Mouse (Mus musculus): Measurements from ENCODE around the gene Sgsm2. TPM values are rescaled to one million over a fixed set of nuclear protein-coding genes. Genes with fewer than 3 reads are reported as not detected.

Sgsm2 gene
- total and polyA plus RNA-seq, 3 experiments = 5.1 to 8.3 (median 5.3) TPM

DNA sequence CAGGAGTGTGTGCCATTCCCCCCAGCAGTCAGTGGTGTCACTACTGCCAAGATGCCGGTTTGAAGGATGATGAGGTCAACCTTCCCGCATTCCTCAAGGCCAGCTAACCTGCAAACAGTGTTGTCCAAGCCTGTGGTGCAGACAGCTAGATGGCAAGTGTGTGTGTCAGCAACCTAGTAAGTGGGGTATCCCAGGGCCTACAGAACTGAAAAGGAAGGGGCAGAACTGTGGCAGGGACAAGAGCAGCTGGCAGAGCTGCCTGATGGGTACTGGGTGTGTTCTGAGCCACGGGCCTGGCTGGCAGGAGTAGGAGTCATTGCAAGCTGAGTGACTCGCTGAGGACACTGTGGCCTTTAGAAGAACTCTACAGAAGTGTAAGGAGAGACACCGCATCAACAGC lies 34.7 kb downstream of the Sgsm2 start:
- TF ChIP-seq POLR2A (IDR thresholded peaks at IDR 0.05; ENCODE audit: insufficient read depth, low read depth, low read length) (no peak), CTCF (IDR thresholded peaks at IDR 0.05) (no peak), EP300 (IDR thresholded peaks at IDR 0.05; ENCODE audit: insufficient read depth, low read depth, low read length) (no peak)
- Histone ChIP-seq H3K27ac (no peak overlapping the region), H3K36me3 (ENCODE audit: control insufficient read depth, insufficient read depth, low read length) (no peaks in the 10 kb centered on the region), H3K27me3 (ENCODE audit: control insufficient read depth, insufficient read depth, low read length) (no peaks in the 10 kb centered on the region), H3K79me2 (replicated peaks; ENCODE audit: control insufficient read depth, insufficient read depth, low read length) (no peaks in the 10 kb centered on the region), H3K4me3 (no peak overlapping the region), H3K9ac (ENCODE audit: low read depth, low read length) (no peak overlapping the region), H3K4me1 (ENCODE audit: control insufficient read depth, insufficient read depth, low read length) (peaks cover 6% of the 10 kb centered on the region)
- intact Hi-C loops (cut with DNase I) = no loop called here
- peak in 1 of 2 experiments; percentile 17 for DNase-seq
- 72% methylated on average over 5 of the region's 5 CpGs for WGBS

DNA sequence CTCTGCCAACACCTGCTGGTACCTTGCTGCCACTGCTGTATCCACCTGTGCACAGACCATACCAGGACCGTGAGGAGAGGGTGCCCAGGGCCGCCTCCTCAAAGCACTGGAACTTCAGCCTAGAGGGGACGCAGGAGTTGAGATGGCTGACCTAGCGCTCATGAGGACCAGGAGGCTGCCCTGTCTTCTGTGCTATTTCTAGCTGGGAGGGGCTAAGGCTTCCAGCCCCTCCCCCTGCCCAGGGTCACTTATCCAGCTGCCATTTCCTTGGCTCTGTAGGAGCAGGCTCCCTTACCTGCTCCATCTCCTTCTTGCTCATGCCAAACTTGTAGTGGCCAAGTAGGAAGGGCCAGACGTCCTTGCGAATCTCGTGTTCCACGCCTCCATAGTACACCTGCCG lies 39.1 kb downstream of the Sgsm2 start:
- 92% methylated on average over 9 of the region's 9 CpGs for WGBS
- Histone ChIP-seq H3K36me3 (ENCODE audit: control insufficient read depth, insufficient read depth, low read length) (no peaks in the 10 kb centered on the region), H3K4me1 (ENCODE audit: control insufficient read depth, insufficient read depth, low read length) (peaks cover 2% of the 10 kb centered on the region), H3K9ac (ENCODE audit: low read depth, low read length) (no peak overlapping the region), H3K4me3 (no peak overlapping the region), H3K27me3 (ENCODE audit: control insufficient read depth, insufficient read depth, low read length) (no peaks in the 10 kb centered on the region), H3K79me2 (replicated peaks; ENCODE audit: control insufficient read depth, insufficient read depth, low read length) (no peaks in the 10 kb centered on the region), H3K27ac (no peak overlapping the region)
- TF ChIP-seq POLR2A (IDR thresholded peaks at IDR 0.05; ENCODE audit: insufficient read depth, low read depth, low read length) = no peak
- TF ChIP-seq EP300 (IDR thresholded peaks at IDR 0.05; ENCODE audit: insufficient read depth, low read depth, low read length) = no peak
- no peak for TF ChIP-seq CTCF (IDR thresholded peaks at IDR 0.05)
- DNase-seq = peak in 1 of 2 experiments; percentile 14
- intact Hi-C loops (cut with DNase I) = no loop called here

DNA sequence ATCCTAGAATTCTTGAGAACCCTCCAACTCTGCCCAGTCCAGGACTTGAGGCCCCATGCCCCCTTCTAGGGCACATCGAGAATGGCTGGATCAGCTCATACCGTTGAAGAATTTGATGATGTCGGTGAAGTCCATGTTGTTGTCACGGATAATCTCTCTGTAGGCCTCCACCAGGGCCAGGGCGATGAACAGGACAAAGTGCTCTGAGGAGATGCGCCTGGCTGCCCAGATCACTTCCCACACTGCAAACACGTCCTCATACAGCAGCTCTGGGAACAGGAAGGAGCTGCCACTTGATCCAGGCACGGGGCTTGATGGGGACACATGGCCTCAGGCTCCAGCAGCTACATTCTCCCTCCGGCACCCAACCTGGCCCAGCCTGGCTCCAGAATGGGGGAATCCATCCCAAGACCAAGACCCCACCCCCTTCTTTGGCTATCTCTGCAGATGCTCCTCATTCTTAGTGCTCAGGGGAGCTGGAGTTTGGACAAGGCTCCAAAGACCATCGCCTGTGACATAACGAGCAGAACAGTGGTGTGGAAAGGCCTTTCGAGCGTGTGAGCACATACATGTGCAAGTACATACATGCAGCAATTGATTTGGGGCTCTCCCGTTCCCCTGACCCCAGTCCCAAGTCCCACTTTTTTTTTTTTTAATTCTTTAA lies 45.7 kb downstream of the Sgsm2 start:
- Histone ChIP-seq H3K36me3 (ENCODE audit: control insufficient read depth, insufficient read depth, low read length) (no peaks in the 10 kb centered on the region), H3K4me1 (ENCODE audit: control insufficient read depth, insufficient read depth, low read length) (no peaks in the 10 kb centered on the region), H3K4me3 (no peak overlapping the region), H3K79me2 (replicated peaks; ENCODE audit: control insufficient read depth, insufficient read depth, low read length) (no peaks in the 10 kb centered on the region), H3K27ac (no peak overlapping the region), H3K27me3 (ENCODE audit: control insufficient read depth, insufficient read depth, low read length) (no peaks in the 10 kb centered on the region), H3K9ac (ENCODE audit: low read depth, low read length) (no peak overlapping the region)
- WGBS = 83% methylated on average over 14 of the region's 14 CpGs
- TF ChIP-seq EP300 (IDR thresholded peaks at IDR 0.05; ENCODE audit: insufficient read depth, low read depth, low read length) (no peak), POLR2A (IDR thresholded peaks at IDR 0.05; ENCODE audit: insufficient read depth, low read depth, low read length) (no peak), CTCF (IDR thresholded peaks at IDR 0.05) (no peak)
- no peak for DNase-seq
- intact Hi-C loops (cut with DNase I) = no loop called here

DNA sequence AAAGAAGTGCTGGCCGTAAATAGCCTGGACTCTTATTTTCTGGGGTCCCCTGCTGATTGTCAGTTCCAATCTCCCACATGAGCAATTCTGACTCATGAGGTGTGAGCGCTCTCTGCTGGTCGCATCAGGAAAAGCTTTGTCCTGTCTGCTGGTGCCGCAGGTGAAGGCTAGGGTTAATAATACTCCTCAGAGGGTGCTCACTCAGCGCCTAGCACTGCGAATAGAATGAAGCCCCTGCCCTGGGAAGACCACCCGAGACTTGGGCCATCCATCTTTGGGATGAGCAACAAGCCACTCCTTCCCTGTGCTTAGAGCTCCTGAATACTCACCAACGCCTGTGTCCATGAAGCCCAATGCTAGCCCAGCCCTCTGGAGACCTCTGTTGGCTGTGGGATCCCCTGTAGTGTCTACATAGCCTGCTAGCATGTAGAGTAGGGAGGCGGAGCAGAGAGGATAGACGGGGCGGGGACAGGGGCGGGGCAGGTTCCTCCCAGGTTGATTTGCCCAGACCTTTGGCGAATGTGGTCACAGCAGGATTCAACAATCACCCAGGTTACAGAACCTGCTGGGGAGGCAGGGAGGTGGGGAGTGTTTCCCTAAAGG lies 48.8 kb downstream of the Sgsm2 start:
- no peaks in the 10 kb centered on the region for H3K36me3 ChIP-seq (ENCODE audit: control insufficient read depth, insufficient read depth, low read length)
- DNase-seq = peak; percentile 73 to 83
- H3K4me3 ChIP-seq = no peak overlapping the region
- intact Hi-C loops (cut with DNase I) = loop anchor here (1.0 to 5.0 kb wide), 3 partner anchors 27 to 212 kb away; no protein-coding TSS in a partner anchor
- no peak overlapping the region for H3K9ac ChIP-seq (ENCODE audit: low read depth, low read length)
- no peak for TF ChIP-seq POLR2A (IDR thresholded peaks at IDR 0.05; ENCODE audit: insufficient read depth, low read depth, low read length)
- peak; percentile 74; the same call in 1 of the 2 replicates for TF ChIP-seq EP300 (IDR thresholded peaks at IDR 0.05; ENCODE audit: insufficient read depth, low read depth, low read length)
- peak; percentile 83 for TF ChIP-seq CTCF (IDR thresholded peaks at IDR 0.05)
- 11% methylated on average over 13 of the region's 13 CpGs for WGBS
- H3K79me2 ChIP-seq (replicated peaks; ENCODE audit: control insufficient read depth, insufficient read depth, low read length) = no peaks in the 10 kb centered on the region
- peaks cover 2% of the 10 kb centered on the region for H3K4me1 ChIP-seq (ENCODE audit: control insufficient read depth, insufficient read depth, low read length)
- no peak overlapping the region for H3K27ac ChIP-seq
- no peaks in the 10 kb centered on the region for H3K27me3 ChIP-seq (ENCODE audit: control insufficient read depth, insufficient read depth, low read length)

DNA sequence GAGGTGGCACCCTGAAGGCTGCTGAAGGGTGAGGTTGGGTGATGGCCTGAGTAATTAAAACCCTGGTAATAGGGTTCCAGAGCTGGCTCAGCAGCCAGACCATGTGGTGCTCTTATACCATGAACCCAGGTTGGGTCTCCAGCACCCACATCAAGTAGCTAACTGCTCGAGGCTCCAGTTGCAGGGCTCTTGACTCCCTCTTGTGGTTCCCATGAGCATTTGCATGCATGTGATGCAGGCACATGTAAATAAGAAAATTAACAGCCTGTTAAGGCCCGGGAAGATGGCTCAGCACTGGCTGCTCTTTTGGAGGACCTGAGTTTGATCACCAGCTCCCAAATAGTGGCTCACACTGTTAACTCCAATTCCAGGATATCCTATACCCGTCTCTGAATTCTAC lies 51.1 kb downstream of the Sgsm2 start:
- H3K4me3 ChIP-seq = no peak overlapping the region
- no peak overlapping the region for H3K27ac ChIP-seq
- H3K27me3 ChIP-seq (ENCODE audit: control insufficient read depth, insufficient read depth, low read length) = no peaks in the 10 kb centered on the region
- intact Hi-C loops (cut with DNase I) = loop anchor here (2.0 to 5.0 kb wide), 2 partner anchors 17 to 33 kb away; no protein-coding TSS in a partner anchor
- no peak for TF ChIP-seq EP300 (IDR thresholded peaks at IDR 0.05; ENCODE audit: insufficient read depth, low read depth, low read length)
- TF ChIP-seq CTCF (IDR thresholded peaks at IDR 0.05) = peak; percentile 60
- WGBS = 68% methylated on average over 3 of the region's 3 CpGs
- H3K36me3 ChIP-seq (ENCODE audit: control insufficient read depth, insufficient read depth, low read length) = no peaks in the 10 kb centered on the region
- H3K79me2 ChIP-seq (replicated peaks; ENCODE audit: control insufficient read depth, insufficient read depth, low read length) = no peaks in the 10 kb centered on the region
- no peak overlapping the region for H3K9ac ChIP-seq (ENCODE audit: low read depth, low read length)
- DNase-seq = no peak
- peaks cover 2% of the 10 kb centered on the region for H3K4me1 ChIP-seq (ENCODE audit: control insufficient read depth, insufficient read depth, low read length)

DNA sequence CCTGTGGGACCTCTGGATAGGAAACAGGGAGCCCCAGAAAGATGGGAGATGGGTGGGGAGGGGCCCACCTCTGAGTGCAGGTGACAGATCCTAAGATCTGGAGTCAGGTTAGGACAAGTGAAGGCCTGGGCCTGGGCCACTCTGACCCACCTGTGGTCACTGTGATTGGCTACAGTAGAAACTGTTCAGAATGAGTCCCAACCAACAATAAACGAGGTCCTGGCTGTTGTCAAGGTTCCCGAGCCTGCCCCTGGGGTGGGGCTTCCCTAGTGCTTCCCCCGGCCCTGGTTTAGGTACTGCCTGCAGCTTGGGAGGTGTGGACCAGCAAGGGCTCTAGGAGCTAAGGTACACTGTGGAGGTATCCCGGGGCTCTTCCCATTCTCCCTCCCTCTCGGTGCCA lies 53.1 kb downstream of the Sgsm2 start:
- H3K9ac ChIP-seq (ENCODE audit: low read depth, low read length) = no peak overlapping the region
- no peak for DNase-seq
- intact Hi-C loops (cut with DNase I) = loop anchor here (2.0 kb wide), 1 partner anchor 15 kb away; no protein-coding TSS in a partner anchor
- no peaks in the 10 kb centered on the region for H3K27me3 ChIP-seq (ENCODE audit: control insufficient read depth, insufficient read depth, low read length)
- H3K27ac ChIP-seq = peak overlapping the region; percentile 58
- TF ChIP-seq POLR2A (IDR thresholded peaks at IDR 0.05; ENCODE audit: insufficient read depth, low read depth, low read length) (0 out of 2 replicates have a peak, but pooled peaks have one; percentile 6), CTCF (IDR thresholded peaks at IDR 0.05) (no peak), EP300 (IDR thresholded peaks at IDR 0.05; ENCODE audit: insufficient read depth, low read depth, low read length) (no peak)
- 51% methylated on average over 5 of the region's 5 CpGs for WGBS
- peaks cover 6% of the 10 kb centered on the region for H3K4me1 ChIP-seq (ENCODE audit: control insufficient read depth, insufficient read depth, low read length)
- no peaks in the 10 kb centered on the region; the same call in 1 of the 2 replicates for H3K79me2 ChIP-seq (replicated peaks; ENCODE audit: control insufficient read depth, insufficient read depth, low read length)
- H3K36me3 ChIP-seq (ENCODE audit: control insufficient read depth, insufficient read depth, low read length) = no peaks in the 10 kb centered on the region
- no peak overlapping the region for H3K4me3 ChIP-seq
